Mouse (Mus musculus): ENCODE data around the gene Kank3. TPM values are rescaled to one million over a fixed set of nuclear protein-coding genes. Genes with fewer than 3 reads are reported as not detected.

Kank3 gene
- total RNA-seq, 2 experiments from 2014 or later, result 5.7 to 12.7 TPM

DNA sequence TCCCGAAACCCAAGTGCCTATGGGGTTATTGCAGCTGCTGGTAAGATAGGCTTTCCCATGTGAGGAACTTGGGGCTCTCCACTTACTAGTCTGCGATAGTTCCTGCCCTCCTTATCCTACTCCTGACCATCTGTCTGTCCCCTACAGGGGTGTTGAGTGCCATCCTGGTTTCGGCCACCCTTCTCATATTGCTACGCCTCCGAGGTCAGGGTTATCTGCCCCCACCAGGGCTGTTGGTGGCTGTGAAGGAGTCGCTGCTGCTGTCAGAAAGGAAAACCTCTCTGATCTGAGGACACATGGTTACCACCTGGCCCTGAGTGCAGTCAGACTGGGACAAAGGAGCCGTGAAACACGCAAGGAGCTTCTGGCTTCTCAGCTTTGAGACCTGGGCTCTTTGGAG lies 37.8 kb downstream of the Kank3 start:
- ATAC-seq (replicated peaks; ENCODE audit: poor library complexity), result no peak

- ATAC-seq (replicated peaks; ENCODE audit: poor library complexity), result no peak
Observed at GRCm38 (mm10) chr17:33851331-33851730, 41.0 kb downstream of the Kank3 start.

DNA sequence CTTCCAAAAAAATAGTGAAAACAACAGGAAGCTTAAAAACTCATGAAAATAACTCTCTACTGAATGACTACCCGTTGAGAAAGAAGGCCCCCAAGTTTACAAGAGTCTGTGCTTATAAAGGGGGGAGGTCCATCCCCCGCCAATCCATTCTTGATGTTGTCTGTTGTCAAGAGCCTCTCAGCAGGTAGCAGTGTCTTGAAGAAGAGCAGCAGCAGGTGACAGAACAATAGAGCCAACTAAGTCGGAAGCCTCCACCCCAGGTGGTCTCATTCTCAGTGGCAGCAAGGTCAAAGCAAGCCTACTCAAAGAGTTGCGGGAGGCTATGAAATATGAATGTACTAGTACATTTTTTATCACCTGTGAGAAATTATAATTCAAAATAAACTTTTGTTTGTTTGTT lies 47.5 kb downstream of the Kank3 start:
- ATAC-seq (replicated peaks; ENCODE audit: poor library complexity), result no peak

DNA sequence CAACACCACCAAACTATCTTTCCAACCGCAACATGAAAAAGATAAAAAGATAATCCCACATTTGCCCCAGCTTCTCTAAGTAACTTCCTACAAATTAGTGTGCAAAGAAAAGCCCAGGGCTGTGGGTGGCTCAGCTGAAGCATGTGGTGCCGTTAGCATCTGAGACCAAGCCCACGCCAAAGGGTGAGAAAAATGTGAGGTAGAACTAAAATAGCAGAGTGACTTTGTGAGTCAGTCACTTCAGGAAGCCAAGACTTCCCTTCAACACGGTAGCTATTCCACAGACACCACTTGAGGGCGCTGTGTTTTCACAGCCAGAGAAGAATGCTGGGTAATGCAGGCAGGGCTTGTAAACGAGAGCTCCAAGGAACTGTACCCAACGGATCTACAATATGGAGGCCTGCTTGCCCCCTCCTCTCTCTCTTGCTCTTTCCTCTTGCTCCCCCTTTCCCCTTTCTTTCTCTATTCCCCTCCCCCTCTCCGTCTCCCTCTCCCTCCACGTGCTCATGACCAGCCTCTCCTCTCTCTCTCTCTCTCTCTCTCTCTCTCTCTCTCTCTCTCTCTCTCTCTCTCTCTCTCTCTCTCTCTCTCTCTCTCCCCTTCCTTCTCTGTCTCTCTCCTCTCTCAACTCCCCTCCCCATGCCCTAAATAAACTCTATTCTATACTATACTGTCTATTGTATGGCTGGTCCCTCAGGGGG lies 55.2 kb downstream of the Kank3 start:
- peak; percentile 100 for ATAC-seq (replicated peaks; ENCODE audit: poor library complexity)

Other genes starting within 250 kb of the Kank3 start
- 41.4 and 48.9 TPM in 2 replicates for gene Zfp414, start 181.4 kb upstream of the Kank3 start, total RNA-seq (2015)
- 15.0 and 25.0 TPM in 2 replicates for gene Zfp414, start 181.4 kb upstream of the Kank3 start, total RNA-seq (2017)
- gene Pram1, start 172.5 kb upstream of the Kank3 start, total RNA-seq (2015), result 39.0 and 43.7 TPM in 2 replicates
- 10.7 and 11.1 TPM in 2 replicates for gene Pram1, start 172.5 kb upstream of the Kank3 start, total RNA-seq (2017)
- 496 and 582 TPM in 2 replicates for gene Hnrnpm, start 123.7 kb upstream of the Kank3 start, total RNA-seq (2015)
- 298 and 344 TPM in 2 replicates for gene Hnrnpm, start 123.7 kb upstream of the Kank3 start, total RNA-seq (2017)
- 36.3 and 38.8 TPM in 2 replicates for gene March2, start 91.8 kb upstream of the Kank3 start, total RNA-seq (2015)
- gene March2, start 91.8 kb upstream of the Kank3 start, total RNA-seq (2017), result 22.8 and 31.4 TPM in 2 replicates
- gene Rab11b, start 50.0 kb upstream of the Kank3 start, total RNA-seq (2015), result 75.7 and 89.0 TPM in 2 replicates
- 24.4 and 30.6 TPM in 2 replicates for gene Rab11b, start 50.0 kb upstream of the Kank3 start, total RNA-seq (2017)
- 7.3 and 9.2 TPM in 2 replicates for gene Angptl4, start 28.7 kb upstream of the Kank3 start, total RNA-seq (2015)
- gene Angptl4, start 28.7 kb upstream of the Kank3 start, total RNA-seq (2017), result 8.4 and 9.7 TPM in 2 replicates
- gene Rps28, start 14.0 kb downstream of the Kank3 start, total RNA-seq (2015), result 1,132 and 1,209 TPM in 2 replicates
- 2,303 and 3,173 TPM in 2 replicates for gene Rps28, start 14.0 kb downstream of the Kank3 start, total RNA-seq (2017)
- 161 and 174 TPM in 2 replicates for gene Ndufa7, start 14.1 kb downstream of the Kank3 start, total RNA-seq (2015)
- 122 and 151 TPM in 2 replicates for gene Ndufa7, start 14.1 kb downstream of the Kank3 start, total RNA-seq (2017)
- gene Cd320, start 32.6 kb downstream of the Kank3 start, total RNA-seq (2015), result 31.3 and 37.7 TPM in 2 replicates
- 18.8 and 31.9 TPM in 2 replicates for gene Cd320, start 32.6 kb downstream of the Kank3 start, total RNA-seq (2017)
- 2.2 TPM in 1 of 2 replicates, not detected in the other for gene Gm7029, start 63.3 kb downstream of the Kank3 start, total RNA-seq (2015)
- not detected in 2 replicates for gene Gm7029, start 63.3 kb downstream of the Kank3 start, total RNA-seq (2017)
- gene Kifc1, start 80.1 kb downstream of the Kank3 start, total RNA-seq (2015), result 6.6 and 10.8 TPM in 2 replicates
- 28.6 and 30.3 TPM in 2 replicates for gene Kifc1, start 80.1 kb downstream of the Kank3 start, total RNA-seq (2017)
- 0.17 and 0.37 TPM in 2 replicates for gene Platr17, start 94.6 kb downstream of the Kank3 start, total RNA-seq (2015)
- 0.29 and 1.4 TPM in 2 replicates for gene Platr17, start 94.6 kb downstream of the Kank3 start, total RNA-seq (2017)
- gene Daxx, start 98.9 kb downstream of the Kank3 start, total RNA-seq (2015), result 35.7 and 44.5 TPM in 2 replicates
- 28.7 and 32.1 TPM in 2 replicates for gene Daxx, start 98.9 kb downstream of the Kank3 start, total RNA-seq (2017)
- 51.0 and 56.8 TPM in 2 replicates for gene Tapbp, start 105.4 kb downstream of the Kank3 start, total RNA-seq (2015)
- gene Tapbp, start 105.4 kb downstream of the Kank3 start, total RNA-seq (2017), result 47.6 and 48.0 TPM in 2 replicates
- 10.0 and 11.5 TPM in 2 replicates for gene Zbtb22, start 105.4 kb downstream of the Kank3 start, total RNA-seq (2015)
- gene Zbtb22, start 105.4 kb downstream of the Kank3 start, total RNA-seq (2017), result 13.3 and 19.2 TPM in 2 replicates
- 20.3 and 22.7 TPM in 2 replicates for gene Rgl2, start 119.0 kb downstream of the Kank3 start, total RNA-seq (2015)
- gene Rgl2, start 119.0 kb downstream of the Kank3 start, total RNA-seq (2017), result 37.9 and 47.9 TPM in 2 replicates
- gene Pfdn6, start 129.8 kb downstream of the Kank3 start, total RNA-seq (2015), result 124 and 132 TPM in 2 replicates
- 144 and 218 TPM in 2 replicates for gene Pfdn6, start 129.8 kb downstream of the Kank3 start, total RNA-seq (2017)
- 43.7 and 53.1 TPM in 2 replicates for gene Wdr46, start 130.1 kb downstream of the Kank3 start, total RNA-seq (2015)
- 64.4 and 65.4 TPM in 2 replicates for gene Wdr46, start 130.1 kb downstream of the Kank3 start, total RNA-seq (2017)
- 1.1 and 2.7 TPM in 2 replicates for gene B3galt4, start 141.0 kb downstream of the Kank3 start, total RNA-seq (2015)
- 5.8 and 7.6 TPM in 2 replicates for gene B3galt4, start 141.0 kb downstream of the Kank3 start, total RNA-seq (2017)
- 16.6 and 19.1 TPM in 2 replicates for gene Vps52, start 145.3 kb downstream of the Kank3 start, total RNA-seq (2015)
- 13.7 and 15.7 TPM in 2 replicates for gene Vps52, start 145.3 kb downstream of the Kank3 start, total RNA-seq (2017)
- 3,964 and 4,103 TPM in 2 replicates for gene Rps18, start 145.5 kb downstream of the Kank3 start, total RNA-seq (2015)
- 1,202 and 1,622 TPM in 2 replicates for gene Rps18, start 145.5 kb downstream of the Kank3 start, total RNA-seq (2017)
- gene H2-K1, start 189.8 kb downstream of the Kank3 start, total RNA-seq (2015), result 914 and 1,011 TPM in 2 replicates
- gene H2-K1, start 189.8 kb downstream of the Kank3 start, total RNA-seq (2017), result 697 and 748 TPM in 2 replicates
- 8.1 and 9.6 TPM in 2 replicates for gene Ring1, start 214.2 kb downstream of the Kank3 start, total RNA-seq (2015)
- gene Ring1, start 214.2 kb downstream of the Kank3 start, total RNA-seq (2017), result 9.8 and 12.7 TPM in 2 replicates
- gene H2-Ke6, start 217.5 kb downstream of the Kank3 start, total RNA-seq (2015), result 61.7 and 65.6 TPM in 2 replicates
- 36.6 and 46.5 TPM in 2 replicates for gene H2-Ke6, start 217.5 kb downstream of the Kank3 start, total RNA-seq (2017)
- 6.2 and 9.5 TPM in 2 replicates for gene Slc39a7, start 221.2 kb downstream of the Kank3 start, total RNA-seq (2015)
- 101 and 107 TPM in 2 replicates for gene Slc39a7, start 221.2 kb downstream of the Kank3 start, total RNA-seq (2017)
- gene Rxrb, start 221.3 kb downstream of the Kank3 start, total RNA-seq (2015), result 22.1 and 22.2 TPM in 2 replicates
- 34.2 and 42.6 TPM in 2 replicates for gene Rxrb, start 221.3 kb downstream of the Kank3 start, total RNA-seq (2017)
- gene Col11a2, start 228.9 kb downstream of the Kank3 start, total RNA-seq (2015), result 0.83 and 0.94 TPM in 2 replicates
- 1.9 and 3.1 TPM in 2 replicates for gene Col11a2, start 228.9 kb downstream of the Kank3 start, total RNA-seq (2017)

All from megakaryocyte progenitor cell, adult 5-6 weeks (primary cell).